Mouse (Mus musculus): ENCODE measurements around the gene Itih4. TPM values are rescaled to one million over a fixed set of nuclear protein-coding genes. Genes with fewer than 3 reads are reported as not detected.

The Itih4 gene
- polyA plus RNA-seq, 1 experiment: 0.47 TPM

- TF ChIP-seq CTCF (IDR thresholded peaks at IDR 0.05; ENCODE audit: borderline replicate concordance, insufficient read depth, low read depth, low read length) (no peak), POLR2A (IDR thresholded peaks at IDR 0.05; ENCODE audit: borderline replicate concordance, insufficient read depth, low read length) (no peak)
- WGBS: 76% methylated on average over 18 of the region's 18 CpGs
- no peak for DNase-seq
Measured at GRCm38 (mm10) chr14:30874095-30874700, 12.1 kb upstream of the Itih4 start.

GRCm38 (mm10) chr14:30875130-30875865 is 11.0 kb upstream of the Itih4 start:
- Histone ChIP-seq H3K4me1 (ENCODE audit: control insufficient read depth, insufficient read depth, low read length) (peaks cover 9% of the 10 kb centered on the region), H3K27ac (ENCODE audit: insufficient read depth, low read length) (no peak overlapping the region), H3K4me3 (replicated peaks; ENCODE audit: insufficient read depth, low read depth, low read length) (no peak overlapping the region), H3K27me3 (ENCODE audit: control insufficient read depth, insufficient read depth, low read length) (no peaks in the 10 kb centered on the region)
- WGBS: 91% methylated on average over 12 of the region's 12 CpGs
- no peak for TF ChIP-seq CTCF (IDR thresholded peaks at IDR 0.05; ENCODE audit: borderline replicate concordance, insufficient read depth, low read depth, low read length)
- no peak for TF ChIP-seq POLR2A (IDR thresholded peaks at IDR 0.05; ENCODE audit: borderline replicate concordance, insufficient read depth, low read length)
- DNase-seq: no peak

More at GRCm38 (mm10) chr14:30874095-30874700, 12.1 kb upstream of the Itih4 start:
- Histone ChIP-seq H3K27ac (ENCODE audit: insufficient read depth, low read length) (no peak overlapping the region), H3K27me3 (ENCODE audit: control insufficient read depth, insufficient read depth, low read length) (no peaks in the 10 kb centered on the region), H3K4me3 (replicated peaks; ENCODE audit: insufficient read depth, low read depth, low read length) (no peak overlapping the region), H3K4me1 (ENCODE audit: control insufficient read depth, insufficient read depth, low read length) (peaks cover 4% of the 10 kb centered on the region)

- WGBS: 82% methylated on average over 9 of the region's 9 CpGs
- H3K27ac ChIP-seq (ENCODE audit: insufficient read depth, low read length): no peak overlapping the region
- no peak for TF ChIP-seq POLR2A (IDR thresholded peaks at IDR 0.05; ENCODE audit: borderline replicate concordance, insufficient read depth, low read length)
- TF ChIP-seq CTCF (IDR thresholded peaks at IDR 0.05; ENCODE audit: borderline replicate concordance, insufficient read depth, low read depth, low read length): no peak
- DNase-seq: no peak
- H3K27me3 ChIP-seq (ENCODE audit: control insufficient read depth, insufficient read depth, low read length): no peaks in the 10 kb centered on the region
- H3K4me3 ChIP-seq (replicated peaks; ENCODE audit: insufficient read depth, low read depth, low read length): no peak overlapping the region
- H3K4me1 ChIP-seq (ENCODE audit: control insufficient read depth, insufficient read depth, low read length): peaks cover 9% of the 10 kb centered on the region
Measured at GRCm38 (mm10) chr14:30875955-30876354, 10.3 kb upstream of the Itih4 start.

DNA sequence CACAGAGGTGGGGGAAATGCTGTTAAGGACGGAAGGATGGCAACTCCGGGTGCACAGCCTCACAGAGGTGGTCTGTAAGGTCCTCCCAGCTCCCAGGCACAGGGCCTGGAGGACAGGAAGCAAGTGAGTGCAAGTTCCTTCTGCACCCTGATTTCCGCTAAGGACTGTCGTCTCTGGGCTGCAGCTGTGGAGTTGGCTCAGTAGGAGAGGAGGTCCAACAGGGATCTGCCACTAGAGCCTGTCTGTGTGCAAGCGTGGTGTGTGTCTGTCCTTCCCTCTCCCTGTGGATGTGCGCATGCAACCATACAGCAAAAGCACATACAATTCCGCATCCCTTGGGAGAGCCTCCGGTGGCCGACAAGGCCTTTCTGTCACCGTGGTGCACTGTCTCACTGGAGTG is 9.8 kb upstream of the Itih4 start:
- TF ChIP-seq CTCF (IDR thresholded peaks at IDR 0.05; ENCODE audit: borderline replicate concordance, insufficient read depth, low read depth, low read length) (no peak), POLR2A (IDR thresholded peaks at IDR 0.05; ENCODE audit: borderline replicate concordance, insufficient read depth, low read length) (no peak)
- 87% methylated on average over 10 of the region's 10 CpGs for WGBS
- H3K4me1 ChIP-seq (ENCODE audit: control insufficient read depth, insufficient read depth, low read length): peaks cover 10% of the 10 kb centered on the region
- no peak for DNase-seq
- no peak overlapping the region for H3K4me3 ChIP-seq (replicated peaks; ENCODE audit: insufficient read depth, low read depth, low read length)
- no peak overlapping the region for H3K27ac ChIP-seq (ENCODE audit: insufficient read depth, low read length)
- H3K27me3 ChIP-seq (ENCODE audit: control insufficient read depth, insufficient read depth, low read length): no peaks in the 10 kb centered on the region

DNA sequence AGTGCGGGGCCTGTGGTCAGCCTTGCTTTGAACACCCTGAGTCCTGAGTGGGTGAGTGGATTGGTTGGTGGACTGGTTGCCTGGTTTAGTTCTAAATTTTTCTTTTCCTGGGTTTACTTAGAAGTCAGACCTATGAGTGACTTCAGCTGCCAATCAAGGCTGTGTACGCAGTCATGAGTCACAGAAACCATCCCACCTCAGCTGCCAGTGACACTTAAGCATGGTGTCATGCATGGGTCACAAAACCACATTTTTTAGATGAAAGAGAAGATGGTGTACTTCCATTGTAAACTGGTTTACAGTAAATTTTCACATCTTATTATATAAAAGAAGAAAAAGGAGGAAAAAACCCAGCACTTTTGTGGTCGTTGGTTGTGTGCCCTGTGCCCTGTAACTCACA is 8.4 kb upstream of the Itih4 start:
- TF ChIP-seq POLR2A (IDR thresholded peaks at IDR 0.05; ENCODE audit: borderline replicate concordance, insufficient read depth, low read length): no peak
- no peak for DNase-seq
- no peak overlapping the region for H3K4me3 ChIP-seq (replicated peaks; ENCODE audit: insufficient read depth, low read depth, low read length)
- peaks cover 19% of the 10 kb centered on the region for H3K4me1 ChIP-seq (ENCODE audit: control insufficient read depth, insufficient read depth, low read length)
- no peaks in the 10 kb centered on the region for H3K27me3 ChIP-seq (ENCODE audit: control insufficient read depth, insufficient read depth, low read length)
- 94% methylated on average over 3 of the region's 3 CpGs for WGBS
- no peak overlapping the region for H3K27ac ChIP-seq (ENCODE audit: insufficient read depth, low read length)

DNA sequence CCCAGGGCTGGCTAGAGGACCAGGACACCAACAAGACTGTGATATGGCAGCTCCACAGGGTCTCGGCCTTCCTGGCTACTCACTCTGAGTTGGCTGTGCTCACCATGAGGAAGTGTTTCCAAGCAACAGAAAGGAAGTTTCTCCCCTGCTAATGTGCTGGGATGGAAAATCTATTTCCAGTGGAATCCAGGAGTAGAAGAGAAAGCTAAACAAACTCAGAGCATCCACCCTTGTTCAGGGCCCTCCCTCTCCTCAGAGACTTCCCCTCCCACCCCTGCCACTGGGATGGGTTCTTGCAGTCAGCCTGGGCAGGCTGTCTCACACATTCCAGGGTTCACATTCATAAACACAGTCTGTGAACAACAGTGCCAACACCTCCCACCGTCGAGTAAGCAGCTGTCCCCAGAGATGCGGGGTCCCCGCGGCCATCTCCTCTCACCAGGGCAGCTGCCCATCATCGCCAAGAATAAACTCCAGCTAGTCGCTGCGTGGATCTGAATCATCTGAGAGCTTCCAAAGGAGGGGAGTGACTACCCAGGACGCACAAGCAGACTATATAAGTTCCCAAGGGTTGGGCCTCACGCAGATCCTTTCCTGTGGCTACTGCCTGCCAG is 7.2 kb upstream of the Itih4 start, which contains the start of gene Mustn1:
Mustn1 (plus strand) TSS at position 243 of the 614 bp plus-strand sequence.
- TF ChIP-seq POLR2A (IDR thresholded peaks at IDR 0.05; ENCODE audit: borderline replicate concordance, insufficient read depth, low read length) (no peak), CTCF (IDR thresholded peaks at IDR 0.05; ENCODE audit: borderline replicate concordance, insufficient read depth, low read depth, low read length) (no peak)
- Histone ChIP-seq H3K4me3 (replicated peaks; ENCODE audit: insufficient read depth, low read depth, low read length) (no peak within 1 kb of the TSS), H3K4me1 (ENCODE audit: control insufficient read depth, insufficient read depth, low read length) (peaks cover 19% of the 10 kb centered on the region), H3K27me3 (ENCODE audit: control insufficient read depth, insufficient read depth, low read length) (no peaks in the 10 kb centered on the region), H3K27ac (ENCODE audit: insufficient read depth, low read length) (no peak within 1 kb of the TSS)
- no peak for DNase-seq
- WGBS: 17% methylated on average over 11 of the region's 11 CpGs

GRCm38 (mm10) chr14:30879794-30880193 is 6.5 kb upstream of the Itih4 start:
- no peak overlapping the region for H3K4me3 ChIP-seq (replicated peaks; ENCODE audit: insufficient read depth, low read depth, low read length)
- 80% methylated on average over 9 of the region's 9 CpGs for WGBS
- no peaks in the 10 kb centered on the region for H3K27me3 ChIP-seq (ENCODE audit: control insufficient read depth, insufficient read depth, low read length)
- H3K4me1 ChIP-seq (ENCODE audit: control insufficient read depth, insufficient read depth, low read length): peaks cover 19% of the 10 kb centered on the region
- DNase-seq: no peak
- no peak for TF ChIP-seq POLR2A (IDR thresholded peaks at IDR 0.05; ENCODE audit: borderline replicate concordance, insufficient read depth, low read length)
- no peak for TF ChIP-seq CTCF (IDR thresholded peaks at IDR 0.05; ENCODE audit: borderline replicate concordance, insufficient read depth, low read depth, low read length)
- no peak overlapping the region for H3K27ac ChIP-seq (ENCODE audit: insufficient read depth, low read length)

All from cerebellum, adult 2 months (tissue).